Mouse (Mus musculus) ES-E14 (cell line): ENCODE data around the gene Kcnj16.

Experiments
- MAFK ChIP-seq: IDR thresholded peaks from 2 replicates; pipeline ENCODE4 v1.6.1; 2014; ENCODE audit warnings: mild to moderate bottlenecking, low read depth, low read length, inconsistent platforms; ENCODE audit not compliant: insufficient read depth
- ZC3H11A ChIP-seq: IDR thresholded peaks from 2 replicates; pipeline ENCODE4 v1.6.1; 2012; ENCODE audit warnings: low read depth, mild to moderate bottlenecking, inconsistent platforms, low read length, borderline replicate concordance
- ZNF384 ChIP-seq: IDR thresholded peaks from 2 replicates; pipeline ENCODE4 v1.6.1; 2012; ENCODE audit warnings: low read depth, low read length, inconsistent platforms

DNA sequence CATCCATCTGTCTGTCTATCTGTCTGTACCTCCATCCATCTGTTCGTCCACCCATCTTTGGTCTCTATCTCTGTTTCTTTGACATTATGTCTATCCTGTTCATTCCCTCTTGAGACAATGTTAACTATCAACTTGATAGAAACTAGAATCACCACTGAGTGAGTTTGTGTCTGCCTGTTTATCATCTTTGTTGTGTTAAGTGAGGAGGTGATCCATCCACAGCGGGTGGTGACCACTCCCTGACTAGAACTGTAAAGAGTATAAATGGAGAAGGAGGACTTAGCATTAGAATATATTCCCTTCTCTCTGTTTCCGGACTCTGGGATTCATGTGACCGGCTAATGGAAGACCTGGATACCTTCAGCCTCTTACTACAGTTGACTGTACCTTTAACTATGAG lies 75.5 kb downstream of the Kcnj16 start:
- no peak for TF ChIP-seq MAFK
- no peak for TF ChIP-seq ZC3H11A
- no peak for TF ChIP-seq ZNF384
